Mouse (Mus musculus) CH12.LX (cell line): ENCODE results near the gene Prr19.

Experiments
- CTCF ChIP-seq, 2 experiments: IDR thresholded peaks in 1 of 2; conservative IDR thresholded peaks in 1 of 2; 2 replicates each; pipeline ENCODE4 v1.5.1; 2011 to 2012; ENCODE audit warnings: low read depth in 2 of 2, low read length in 2 of 2, improper control_type of control experiment in 1 of 2, inconsistent platforms in 1 of 2, mild to moderate bottlenecking in 1 of 2, moderate library complexity in 1 of 2
- GABPA ChIP-seq: IDR thresholded peaks from 2 replicates; pipeline ENCODE4 v1.6.1; 2012; ENCODE audit warnings: low read depth, low read length, improper control_type of control experiment, inconsistent platforms; ENCODE audit not compliant: insufficient replicate concordance
- MAX ChIP-seq: IDR thresholded peaks from 2 replicates; pipeline ENCODE4 v1.6.1; 2011; ENCODE audit warnings: low read length, improper control_type of control experiment
- MEF2A ChIP-seq: IDR thresholded peaks from 2 replicates; pipeline ENCODE4 v1.6.1; 2014; ENCODE audit warnings: low read depth, mild to moderate bottlenecking, inconsistent platforms, low read length, improper control_type of control experiment, borderline replicate concordance
- NELFE ChIP-seq: IDR thresholded peaks from 2 replicates; pipeline ENCODE4 v1.6.1; 2011; ENCODE audit warnings: low read depth, low read length, improper control_type of control experiment
- PAX5 ChIP-seq: IDR thresholded peaks from 2 replicates; pipeline ENCODE4 v1.6.1; 2012; ENCODE audit warnings: low read length, inconsistent platforms, mixed read lengths
- POLR2A ChIP-seq: IDR thresholded peaks from 2 replicates; pipeline ENCODE4 v1.6.1; 2011; ENCODE audit warnings: low read depth, mild to moderate bottlenecking, improper control_type of control experiment, low read length
- RCOR1 ChIP-seq: conservative IDR thresholded peaks from 2 replicates; pipeline ENCODE4 v1.6.1; 2012; ENCODE audit warnings: low read depth, mild to moderate bottlenecking, inconsistent platforms, low read length, improper control_type of control experiment
- ZNF384 ChIP-seq: IDR thresholded peaks from 2 replicates; pipeline ENCODE4 v1.6.1; 2012; ENCODE audit warnings: low read depth, low read length, improper control_type of control experiment, inconsistent platforms

DNA sequence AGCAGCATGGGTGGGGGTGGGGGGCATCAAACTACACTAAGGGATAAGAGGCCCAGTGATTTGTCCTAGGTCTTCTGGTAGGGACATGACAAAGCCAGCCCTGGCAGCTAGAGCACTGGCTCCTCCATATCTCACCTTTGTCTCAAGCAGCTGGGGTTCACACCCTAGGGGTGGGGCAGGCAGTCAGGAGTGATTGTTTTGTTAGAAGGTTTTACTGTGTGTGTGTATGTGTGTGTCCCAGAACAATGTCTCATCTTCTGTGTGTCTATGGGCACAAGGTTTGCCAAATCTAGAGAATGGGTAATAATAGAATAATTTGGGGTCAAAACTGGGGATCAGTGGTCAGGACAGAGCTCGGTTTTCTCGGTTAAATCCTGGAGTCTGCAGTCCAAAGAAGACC is 4.3 kb downstream of the Prr19 start:
- no peak for TF ChIP-seq CTCF (conservative IDR thresholded peaks at IDR 0.05 in 1 of 2, IDR thresholded peaks at IDR 0.05 in 1 of 2; ENCODE audit: low read depth in 2 of 2, low read length in 2 of 2)
- TF ChIP-seq NELFE: no peak
- TF ChIP-seq PAX5: no peak
- no peak for TF ChIP-seq POLR2A
- TF ChIP-seq ZNF384: no peak
- no peak for TF ChIP-seq MAX
- TF ChIP-seq RCOR1: no peak
- no peak for TF ChIP-seq MEF2A
- TF ChIP-seq GABPA: no peak
